Mouse (Mus musculus): ENCODE results near the gene Wdr60.

Wdr60 gene

GRCm38 (mm10) chr12:116269450-116269849, 6.6 kb upstream of the Wdr60 start:
- no peak for DNase-seq (ENCODE audit: extremely low spot score)

DNA sequence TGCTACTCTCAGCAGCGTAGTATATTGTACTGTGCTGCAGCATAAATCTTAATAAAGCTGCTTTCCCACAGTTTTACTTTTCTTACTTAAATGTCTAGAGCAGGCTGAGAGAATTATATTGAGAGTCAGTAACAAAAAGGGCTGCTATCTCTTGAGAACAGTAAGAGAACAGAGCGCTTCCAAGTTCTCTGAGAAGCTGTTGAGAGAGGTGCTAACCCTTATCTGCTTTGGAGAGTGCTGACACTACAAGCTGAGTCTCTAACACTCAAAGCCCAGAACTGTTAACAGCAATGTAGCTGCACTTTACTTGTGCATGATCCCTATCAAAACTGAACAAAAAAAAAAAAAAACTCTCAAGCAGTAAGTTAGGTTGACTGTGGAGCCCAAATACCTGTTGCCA, 2.5 kb upstream of the Wdr60 start:
- DNase-seq (ENCODE audit: extremely low spot score): no peak

GRCm38 (mm10) chr12:116264756-116265155, 1.9 kb upstream of the Wdr60 start:
- DNase-seq (ENCODE audit: extremely low spot score): no peak

GRCm38 (mm10) chr12:116258321-116258720, 4.5 kb downstream of the Wdr60 start:
- DNase-seq (ENCODE audit: extremely low spot score): no peak

DNA sequence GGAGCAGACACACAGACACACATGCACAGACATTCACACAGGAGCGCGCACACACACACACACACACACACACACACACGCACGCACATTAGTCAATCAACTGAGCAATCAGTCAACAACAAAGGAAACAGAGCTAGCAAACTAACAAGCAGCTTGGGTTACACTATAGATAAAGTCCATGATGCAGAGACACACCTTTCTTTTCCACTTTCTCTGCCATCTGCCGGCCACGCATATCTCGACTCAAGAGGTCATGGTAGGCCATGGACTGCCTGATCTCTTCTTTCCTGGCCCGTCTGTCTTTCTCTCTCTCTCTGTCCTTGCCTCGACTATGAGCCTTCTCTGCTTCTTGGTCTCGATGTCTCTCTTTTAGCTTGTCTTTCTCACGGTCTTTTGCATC, 7.2 kb downstream of the Wdr60 start:
- no peak for DNase-seq (ENCODE audit: extremely low spot score)

DNA sequence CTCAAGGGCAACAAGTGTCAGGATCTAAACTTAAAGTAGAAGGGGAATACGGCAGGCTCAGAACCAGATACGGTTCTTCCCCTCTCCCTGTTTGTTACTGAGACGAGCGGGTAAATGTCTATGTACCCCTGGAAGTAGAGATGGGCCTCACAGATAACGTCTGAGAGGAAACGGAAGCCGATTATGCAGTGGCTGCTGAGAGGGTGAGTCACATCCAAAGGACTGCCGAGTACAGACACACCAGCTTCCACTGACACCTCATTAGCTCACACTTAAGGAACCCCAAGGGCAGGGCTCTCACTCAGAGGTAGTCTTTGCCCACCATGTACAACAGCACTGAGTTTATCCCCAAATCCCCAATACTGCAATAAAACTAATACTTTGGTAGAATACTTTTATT, 8.2 kb downstream of the Wdr60 start:
- DNase-seq (ENCODE audit: extremely low spot score): no peak

GRCm38 (mm10) chr12:116244601-116245000, 18.2 kb downstream of the Wdr60 start:
- DNase-seq (ENCODE audit: extremely low spot score): no peak

DNA sequence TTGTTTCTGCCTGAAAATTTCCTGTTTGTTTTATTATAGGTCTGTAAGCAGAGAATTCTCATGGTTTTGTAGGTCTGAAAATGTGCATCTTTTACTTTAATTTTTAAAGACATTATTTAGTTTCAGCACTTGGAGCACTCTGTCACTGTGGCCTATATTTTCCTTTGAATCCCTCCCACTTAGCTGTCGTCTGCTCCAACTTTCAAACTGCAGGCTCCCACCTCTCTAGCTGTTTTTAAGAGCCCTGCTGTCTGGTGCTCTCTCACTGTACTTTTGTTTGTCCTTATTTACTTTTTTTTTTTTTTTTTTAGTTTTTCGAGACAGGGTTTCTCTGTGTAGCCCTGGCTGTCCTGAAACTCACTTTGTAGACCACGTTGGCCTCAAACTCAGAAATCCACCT, 24.0 kb downstream of the Wdr60 start:
- no peak for DNase-seq (ENCODE audit: extremely low spot score)

GRCm38 (mm10) chr12:116238370-116238769, 24.5 kb downstream of the Wdr60 start:
- DNase-seq (ENCODE audit: extremely low spot score): no peak

GRCm38 (mm10) chr12:116236658-116237057, 26.2 kb downstream of the Wdr60 start:
- no peak for DNase-seq (ENCODE audit: extremely low spot score)

DNA sequence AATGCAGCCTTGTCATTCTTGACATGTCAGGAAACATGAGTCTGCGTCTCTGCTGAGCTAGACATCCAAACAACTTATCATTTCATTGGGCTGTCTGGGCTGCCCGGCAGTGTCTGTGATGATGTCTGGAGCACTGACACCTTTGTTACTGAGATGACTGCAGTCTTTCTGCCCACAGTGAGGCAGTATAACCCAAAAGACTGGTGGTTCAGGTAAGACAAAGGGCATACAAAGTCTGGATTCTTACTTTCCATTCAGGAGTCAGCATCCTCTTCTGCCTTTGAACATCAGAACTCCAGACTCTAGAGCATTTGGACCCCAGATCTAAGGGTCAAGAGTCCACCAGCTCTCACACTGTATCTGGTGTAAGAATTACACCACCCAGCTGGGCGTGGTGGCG, 27.5 kb downstream of the Wdr60 start:
- DNase-seq (ENCODE audit: extremely low spot score): no peak

GRCm38 (mm10) chr12:116232061-116232460, 30.8 kb downstream of the Wdr60 start:
- no peak for DNase-seq (ENCODE audit: extremely low spot score)

- DNase-seq (ENCODE audit: extremely low spot score): no peak
Measured at GRCm38 (mm10) chr12:116231612-116232011, 31.2 kb downstream of the Wdr60 start.

DNA sequence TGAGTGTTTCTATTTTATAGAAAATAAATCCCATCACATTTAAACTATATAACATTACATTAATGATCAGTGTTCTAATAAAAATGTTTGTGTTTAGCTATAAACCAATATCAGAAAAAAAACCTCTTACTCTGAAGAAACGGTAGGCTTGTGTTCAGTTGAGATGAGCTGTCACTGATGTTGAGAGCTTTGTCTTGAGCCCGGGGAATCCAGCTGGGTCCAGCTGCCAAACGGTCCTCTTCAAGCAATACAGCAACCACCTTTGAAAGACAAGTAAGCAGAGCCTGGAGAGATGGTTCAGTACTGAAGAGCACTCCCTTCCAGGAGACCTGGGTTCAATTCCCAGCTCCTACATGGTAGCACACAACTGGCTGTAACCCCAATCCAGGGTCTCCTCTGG, 33.4 kb downstream of the Wdr60 start:
- no peak for DNase-seq (ENCODE audit: extremely low spot score)

GRCm38 (mm10) chr12:116226289-116227057, 36.3 kb downstream of the Wdr60 start:
- no peak for DNase-seq (ENCODE audit: extremely low spot score)

DNA sequence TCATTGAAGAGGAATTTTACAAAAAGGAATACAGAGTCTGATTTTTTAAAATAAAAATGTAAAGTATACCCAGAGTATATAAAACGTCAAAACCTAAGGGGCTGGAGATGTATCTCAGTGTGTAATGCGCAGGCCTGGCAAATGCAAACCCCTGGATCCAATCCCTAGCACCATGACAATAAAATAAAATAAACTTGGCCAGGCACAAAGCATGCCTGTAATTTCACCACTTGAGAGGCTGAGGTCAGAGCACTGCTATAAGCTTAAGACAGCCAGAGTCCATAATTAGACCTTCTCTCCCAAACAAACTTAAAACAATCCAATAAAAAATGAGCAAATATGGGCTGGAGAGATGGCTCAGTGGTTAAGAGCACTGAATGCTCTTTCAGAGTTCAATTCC, 39.7 kb downstream of the Wdr60 start:
- no peak for DNase-seq (ENCODE audit: extremely low spot score)

GRCm38 (mm10) chr12:116207486-116207885, 55.3 kb downstream of the Wdr60 start:
- DNase-seq (ENCODE audit: extremely low spot score): no peak

- no peak for DNase-seq (ENCODE audit: extremely low spot score)
Measured at GRCm38 (mm10) chr12:116205726-116206125, 57.1 kb downstream of the Wdr60 start.

- DNase-seq (ENCODE audit: extremely low spot score): peak; percentile 62
Measured at GRCm38 (mm10) chr12:116202176-116202981, 60.4 kb downstream of the Wdr60 start.

DNA sequence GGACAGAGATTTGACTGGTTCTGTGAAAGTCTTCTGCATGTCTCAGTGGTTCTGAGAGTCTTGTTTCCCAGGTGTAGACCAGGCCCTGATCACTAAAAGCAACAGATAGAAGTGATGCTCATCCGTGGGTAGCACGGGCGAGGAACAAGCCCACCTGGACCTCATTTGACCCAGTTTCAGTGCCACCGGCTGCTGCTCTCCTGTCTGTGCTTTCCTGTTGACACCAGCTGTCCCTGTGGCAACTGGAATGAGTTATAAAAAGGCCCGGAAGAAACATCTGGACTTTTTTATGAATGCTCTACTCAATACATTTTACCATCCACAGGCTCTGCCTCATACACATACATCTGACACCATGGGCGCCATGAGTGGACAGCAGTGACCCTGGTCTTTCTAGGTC, 64.0 kb downstream of the Wdr60 start:
- no peak for DNase-seq (ENCODE audit: extremely low spot score)

- no peak for DNase-seq (ENCODE audit: extremely low spot score)
Measured at GRCm38 (mm10) chr12:116196221-116196620, 66.6 kb downstream of the Wdr60 start.

DNA sequence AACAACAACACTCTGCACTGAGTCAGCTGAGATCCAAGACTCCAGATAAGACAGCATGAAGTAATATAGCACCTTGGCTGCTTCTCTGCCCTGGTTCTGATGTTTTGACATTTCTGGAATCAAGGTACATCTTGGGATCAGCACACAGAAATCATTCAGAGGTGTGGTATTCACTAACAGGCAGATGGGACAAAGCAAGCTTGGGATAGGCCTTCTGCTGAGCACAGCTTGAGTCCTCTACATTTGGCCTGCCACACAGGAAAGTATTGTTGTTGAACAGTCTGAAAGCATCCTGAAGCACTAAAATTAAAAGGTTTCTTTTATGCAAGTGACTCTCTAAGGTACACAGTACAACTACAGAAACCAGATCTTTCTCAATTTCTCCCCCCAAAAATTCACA, 68.2 kb downstream of the Wdr60 start:
- no peak for DNase-seq (ENCODE audit: extremely low spot score)

GRCm38 (mm10) chr12:116193952-116194351, 68.9 kb downstream of the Wdr60 start:
- DNase-seq (ENCODE audit: extremely low spot score): no peak

Data from embryo, embryonic 9.5 days (tissue).